Mouse (Mus musculus): ENCODE results near the gene Sergef. TPM values are rescaled to one million over a fixed set of nuclear protein-coding genes. Genes with fewer than 3 reads are reported as not detected.

Sergef gene
- polyA plus RNA-seq, 1 experiment, result 6.3 TPM

DNA sequence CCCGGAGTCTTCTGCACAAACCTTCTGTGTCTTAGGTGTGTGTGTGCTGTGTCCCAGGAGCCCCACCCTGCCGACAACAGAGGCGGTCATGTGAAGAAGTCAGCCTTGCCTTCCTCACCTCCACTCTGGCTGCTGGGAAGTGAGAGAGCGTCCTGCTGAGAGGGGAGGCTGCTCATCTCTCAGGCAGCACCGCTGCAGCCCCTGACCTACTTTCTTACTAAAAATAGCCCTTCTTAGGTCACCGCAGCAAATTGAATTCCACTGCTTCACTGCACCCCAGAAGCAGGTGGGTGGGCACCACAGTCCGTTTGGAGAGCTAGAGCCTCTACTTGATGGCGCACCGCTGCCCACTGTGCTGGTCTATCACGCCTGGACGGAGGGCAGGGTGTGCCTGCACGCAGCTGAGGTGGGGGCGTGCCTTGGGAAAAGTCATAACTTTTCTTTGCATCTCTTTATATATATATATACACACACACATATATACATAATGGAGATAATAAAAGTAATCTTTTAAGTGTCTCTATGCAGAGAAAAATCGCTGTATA, 147.4 kb downstream of the Sergef start:
- Histone ChIP-seq H3K4me3 (ENCODE audit: insufficient read depth, low read length) (no peak overlapping the region), H3K27ac (ENCODE audit: insufficient read depth, low read length) (no peak overlapping the region), H3K4me1 (ENCODE audit: control insufficient read depth, insufficient read depth, low read length) (no peaks in the 10 kb centered on the region)
- TF ChIP-seq CTCF (IDR thresholded peaks at IDR 0.05; ENCODE audit: borderline replicate concordance, insufficient read depth, low read length), result no peak
- TF ChIP-seq POLR2A (IDR thresholded peaks at IDR 0.05; ENCODE audit: low read depth, low read length), result no peak

DNA sequence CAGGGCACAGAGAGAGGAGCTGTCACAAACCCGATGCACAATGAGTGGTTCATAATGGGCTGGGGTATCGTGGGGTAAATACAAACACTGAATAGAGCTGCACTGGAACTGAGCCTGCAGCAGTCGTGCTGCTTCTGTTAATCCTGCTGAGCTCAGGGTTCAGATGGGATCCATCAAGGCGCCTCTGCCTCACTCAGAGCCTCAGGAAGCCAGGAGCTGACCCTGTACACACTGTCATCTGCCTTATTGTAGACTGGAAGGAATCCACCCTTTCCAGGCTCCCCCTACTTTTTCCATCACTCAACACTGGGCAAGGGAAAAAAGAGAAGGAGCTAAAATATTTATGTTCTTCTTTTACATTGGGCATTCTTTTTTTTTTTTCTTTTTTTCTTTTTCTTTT, 152.3 kb downstream of the Sergef start:
- H3K4me3 ChIP-seq (ENCODE audit: insufficient read depth, low read length), result no peak overlapping the region
- no peak overlapping the region for H3K27ac ChIP-seq (ENCODE audit: insufficient read depth, low read length)
- no peaks in the 10 kb centered on the region for H3K4me1 ChIP-seq (ENCODE audit: control insufficient read depth, insufficient read depth, low read length)
- TF ChIP-seq POLR2A (IDR thresholded peaks at IDR 0.05; ENCODE audit: low read depth, low read length) (no peak), CTCF (IDR thresholded peaks at IDR 0.05; ENCODE audit: borderline replicate concordance, insufficient read depth, low read length) (no peak)

DNA sequence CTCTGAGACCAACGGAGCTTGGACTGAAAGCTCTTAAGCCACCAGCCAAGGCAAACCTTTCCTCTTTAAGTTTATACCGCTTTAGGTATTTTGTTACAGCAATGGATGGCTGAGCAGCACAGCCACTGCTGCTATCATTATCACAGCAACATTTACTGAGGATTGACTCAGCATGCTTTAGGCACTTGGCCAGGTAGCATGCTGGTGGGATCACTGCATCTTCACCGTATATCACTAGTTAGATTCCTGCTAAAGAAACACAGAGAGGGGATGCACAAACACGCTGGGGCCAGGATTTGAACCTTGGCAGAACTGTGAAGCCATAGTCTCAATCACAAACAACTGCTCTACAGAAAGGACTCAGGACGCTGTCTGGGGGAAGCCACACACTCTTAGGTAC, 152.8 kb downstream of the Sergef start:
- Histone ChIP-seq H3K27ac (ENCODE audit: insufficient read depth, low read length) (no peak overlapping the region), H3K4me1 (ENCODE audit: control insufficient read depth, insufficient read depth, low read length) (no peaks in the 10 kb centered on the region), H3K4me3 (ENCODE audit: insufficient read depth, low read length) (no peak overlapping the region)
- TF ChIP-seq POLR2A (IDR thresholded peaks at IDR 0.05; ENCODE audit: low read depth, low read length), result no peak
- TF ChIP-seq CTCF (IDR thresholded peaks at IDR 0.05; ENCODE audit: borderline replicate concordance, insufficient read depth, low read length), result no peak

DNA sequence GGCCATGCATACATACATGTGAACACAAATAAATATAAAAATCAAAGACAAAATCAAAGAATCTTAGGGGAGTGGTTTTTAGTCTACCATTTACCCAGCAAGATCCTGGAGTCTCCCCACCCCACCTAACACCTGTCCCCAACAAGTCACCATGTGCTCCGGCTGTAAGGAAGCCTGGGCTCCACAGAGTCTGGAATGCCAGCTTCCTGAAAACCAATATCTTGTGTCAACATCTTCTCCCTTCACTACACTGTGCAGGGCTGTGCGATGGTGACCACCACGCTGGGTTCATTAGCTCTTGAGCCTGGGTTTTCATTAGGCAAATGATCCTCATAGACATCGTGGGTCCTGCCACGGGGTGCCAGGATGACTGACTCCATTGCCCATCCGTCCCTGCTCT, 155.4 kb downstream of the Sergef start:
- no peak overlapping the region for H3K27ac ChIP-seq (ENCODE audit: insufficient read depth, low read length)
- TF ChIP-seq CTCF (IDR thresholded peaks at IDR 0.05; ENCODE audit: borderline replicate concordance, insufficient read depth, low read length) (no peak), POLR2A (IDR thresholded peaks at IDR 0.05; ENCODE audit: low read depth, low read length) (no peak)
- no peak overlapping the region for H3K4me3 ChIP-seq (ENCODE audit: insufficient read depth, low read length)
- H3K4me1 ChIP-seq (ENCODE audit: control insufficient read depth, insufficient read depth, low read length), result no peaks in the 10 kb centered on the region

DNA sequence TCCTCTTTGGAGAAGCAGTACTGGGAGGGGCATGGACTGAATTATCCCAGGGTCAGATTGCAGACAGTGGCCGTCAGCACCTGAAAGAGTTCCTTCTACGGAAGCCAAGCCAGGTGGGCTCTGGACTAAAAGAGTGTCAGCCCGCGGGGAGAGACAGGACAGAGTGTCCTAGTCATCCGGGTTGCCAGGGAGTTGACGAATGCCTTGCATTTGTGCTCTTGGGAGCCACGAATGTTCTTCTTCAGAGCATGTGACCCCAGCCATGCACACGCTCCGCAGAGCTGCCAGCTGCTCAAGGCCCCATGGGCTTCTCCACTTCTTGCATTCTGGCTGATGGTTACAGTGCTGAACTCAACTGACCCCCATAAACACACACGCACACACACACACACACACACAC, 156.6 kb downstream of the Sergef start:
- no peaks in the 10 kb centered on the region for H3K4me1 ChIP-seq (ENCODE audit: control insufficient read depth, insufficient read depth, low read length)
- H3K4me3 ChIP-seq (ENCODE audit: insufficient read depth, low read length), result no peak overlapping the region
- no peak overlapping the region for H3K27ac ChIP-seq (ENCODE audit: insufficient read depth, low read length)
- TF ChIP-seq POLR2A (IDR thresholded peaks at IDR 0.05; ENCODE audit: low read depth, low read length) (no peak), CTCF (IDR thresholded peaks at IDR 0.05; ENCODE audit: borderline replicate concordance, insufficient read depth, low read length) (no peak)

DNA sequence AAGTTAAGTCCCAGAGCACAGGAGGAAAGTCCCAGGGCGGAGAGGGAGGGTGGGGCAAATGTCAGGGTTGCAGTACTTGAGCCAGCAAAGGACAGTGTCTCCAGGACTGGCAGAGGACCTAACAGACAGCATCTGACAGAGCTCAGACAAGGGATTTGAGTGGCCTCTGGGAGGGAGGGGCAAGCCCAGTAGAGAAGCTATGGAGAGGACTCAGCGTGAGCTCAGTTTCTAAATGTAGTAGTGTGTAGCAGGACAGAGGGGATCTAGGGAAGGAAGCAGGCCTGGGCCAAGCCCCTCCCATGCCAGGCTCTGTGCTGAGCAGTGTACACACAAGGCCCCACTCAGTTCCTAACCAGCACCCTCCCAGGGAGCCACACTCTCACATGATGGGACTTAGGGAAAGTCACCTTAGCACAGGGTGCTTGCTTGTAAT, 157.5 kb downstream of the Sergef start:
- H3K4me1 ChIP-seq (ENCODE audit: control insufficient read depth, insufficient read depth, low read length), result no peaks in the 10 kb centered on the region
- TF ChIP-seq CTCF (IDR thresholded peaks at IDR 0.05; ENCODE audit: borderline replicate concordance, insufficient read depth, low read length) (no peak), POLR2A (IDR thresholded peaks at IDR 0.05; ENCODE audit: low read depth, low read length) (no peak)

DNA sequence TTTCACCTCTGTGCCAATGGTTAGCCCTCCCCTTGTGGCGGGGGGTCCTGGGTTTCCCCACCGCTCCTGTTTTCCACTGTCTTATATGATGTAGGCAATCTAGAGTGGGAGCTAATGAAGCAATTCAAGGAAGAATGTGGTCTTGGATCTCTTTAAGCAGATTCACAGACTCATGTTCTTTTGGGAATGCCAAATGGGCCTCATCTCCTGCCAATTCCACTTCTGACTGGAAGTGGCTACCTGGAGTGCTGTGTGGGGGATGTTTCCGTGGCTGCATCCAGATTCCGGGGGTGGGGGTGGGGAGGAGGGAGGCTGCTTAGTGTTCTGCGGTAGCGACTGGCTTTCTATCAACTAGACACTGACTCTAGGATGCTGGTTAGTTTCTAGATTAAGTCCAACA, 159.8 kb downstream of the Sergef start:
- Histone ChIP-seq H3K4me3 (ENCODE audit: insufficient read depth, low read length) (no peak overlapping the region), H3K4me1 (ENCODE audit: control insufficient read depth, insufficient read depth, low read length) (no peaks in the 10 kb centered on the region), H3K27ac (ENCODE audit: insufficient read depth, low read length) (no peak overlapping the region)
- TF ChIP-seq CTCF (IDR thresholded peaks at IDR 0.05; ENCODE audit: borderline replicate concordance, insufficient read depth, low read length) (no peak), POLR2A (IDR thresholded peaks at IDR 0.05; ENCODE audit: low read depth, low read length) (no peak)

More for the DNA sequence above, 157.5 kb downstream of the Sergef start:
- no peak overlapping the region for H3K27ac ChIP-seq (ENCODE audit: insufficient read depth, low read length)
- H3K4me3 ChIP-seq (ENCODE audit: insufficient read depth, low read length), result no peak overlapping the region

DNA sequence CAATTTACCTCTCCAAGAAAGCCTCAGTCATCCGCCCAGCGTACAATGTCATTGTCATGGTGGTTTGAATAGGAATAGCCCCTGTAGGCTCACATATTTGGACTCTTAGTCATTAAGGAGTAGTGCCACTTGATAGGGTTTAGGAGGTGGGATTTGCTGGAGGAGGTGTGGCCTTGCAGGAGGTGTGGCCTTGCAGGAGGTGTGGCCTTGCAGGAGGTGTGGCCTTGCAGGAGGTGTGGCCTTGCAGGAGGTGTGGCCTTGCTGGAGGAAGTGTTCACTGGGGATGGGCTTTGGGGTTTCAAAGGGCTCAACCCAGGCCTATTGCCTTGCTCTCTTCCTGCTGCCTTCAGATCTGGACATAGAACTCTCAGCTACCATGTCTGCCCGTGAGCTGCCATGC, 162.2 kb downstream of the Sergef start:
- Histone ChIP-seq H3K27ac (ENCODE audit: insufficient read depth, low read length) (no peak overlapping the region), H3K4me3 (ENCODE audit: insufficient read depth, low read length) (no peak overlapping the region), H3K4me1 (ENCODE audit: control insufficient read depth, insufficient read depth, low read length) (no peaks in the 10 kb centered on the region)
- TF ChIP-seq POLR2A (IDR thresholded peaks at IDR 0.05; ENCODE audit: low read depth, low read length) (no peak), CTCF (IDR thresholded peaks at IDR 0.05; ENCODE audit: borderline replicate concordance, insufficient read depth, low read length) (no peak)

DNA sequence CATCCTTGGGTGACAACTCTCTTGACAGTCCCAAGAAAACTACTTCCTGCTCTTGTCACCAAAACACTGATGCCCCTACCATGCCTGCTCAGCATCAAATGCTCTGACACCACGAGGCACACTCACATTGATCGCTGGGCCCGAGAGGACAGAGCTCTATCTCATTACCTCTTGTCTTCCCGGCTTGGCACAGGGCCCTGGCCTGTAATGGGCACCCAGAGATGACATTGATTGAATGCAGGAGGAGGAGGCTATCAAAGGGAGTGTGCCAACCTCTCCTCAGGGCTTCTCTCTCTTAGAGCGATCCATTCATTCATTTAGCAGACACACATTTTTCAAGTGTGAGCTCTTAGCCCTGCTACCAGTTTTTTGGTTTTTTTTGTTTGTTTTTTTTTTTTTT, 164.1 kb downstream of the Sergef start:
- no peak for TF ChIP-seq POLR2A (IDR thresholded peaks at IDR 0.05; ENCODE audit: low read depth, low read length)
- no peak for TF ChIP-seq CTCF (IDR thresholded peaks at IDR 0.05; ENCODE audit: borderline replicate concordance, insufficient read depth, low read length)
- Histone ChIP-seq H3K4me1 (ENCODE audit: control insufficient read depth, insufficient read depth, low read length) (no peaks in the 10 kb centered on the region), H3K27ac (ENCODE audit: insufficient read depth, low read length) (no peak overlapping the region), H3K4me3 (ENCODE audit: insufficient read depth, low read length) (no peak overlapping the region)

DNA sequence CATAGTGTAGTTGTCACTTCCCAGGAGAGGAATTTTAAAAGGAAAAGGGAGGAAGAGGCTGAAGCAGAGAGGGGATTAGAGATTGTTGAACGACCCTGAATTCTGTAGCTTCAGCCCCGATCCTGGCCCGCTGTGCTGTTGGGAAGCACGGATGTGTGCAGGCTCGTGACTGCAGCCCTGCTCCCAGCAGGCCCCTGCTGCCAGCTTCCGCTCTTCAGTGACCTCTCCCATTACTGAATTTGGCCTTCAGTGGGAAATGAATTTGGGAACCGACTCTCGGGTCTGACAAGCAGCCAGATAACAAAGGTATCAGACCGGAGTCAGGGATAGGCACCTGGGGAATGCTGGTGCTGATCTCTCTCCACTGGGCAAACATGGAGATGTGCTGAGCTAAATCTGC, 166.5 kb downstream of the Sergef start:
- Histone ChIP-seq H3K4me3 (ENCODE audit: insufficient read depth, low read length) (no peak overlapping the region), H3K27ac (ENCODE audit: insufficient read depth, low read length) (no peak overlapping the region), H3K4me1 (ENCODE audit: control insufficient read depth, insufficient read depth, low read length) (no peaks in the 10 kb centered on the region)
- no peak for TF ChIP-seq CTCF (IDR thresholded peaks at IDR 0.05; ENCODE audit: borderline replicate concordance, insufficient read depth, low read length)
- TF ChIP-seq POLR2A (IDR thresholded peaks at IDR 0.05; ENCODE audit: low read depth, low read length), result no peak
